Mouse (Mus musculus): ENCODE data around the gene Smarcc1. TPM values are rescaled to one million over a fixed set of nuclear protein-coding genes. Genes with fewer than 3 reads are reported as not detected.

Gene Smarcc1
- polyA plus RNA-seq, 1 experiment = 220 TPM

DNA sequence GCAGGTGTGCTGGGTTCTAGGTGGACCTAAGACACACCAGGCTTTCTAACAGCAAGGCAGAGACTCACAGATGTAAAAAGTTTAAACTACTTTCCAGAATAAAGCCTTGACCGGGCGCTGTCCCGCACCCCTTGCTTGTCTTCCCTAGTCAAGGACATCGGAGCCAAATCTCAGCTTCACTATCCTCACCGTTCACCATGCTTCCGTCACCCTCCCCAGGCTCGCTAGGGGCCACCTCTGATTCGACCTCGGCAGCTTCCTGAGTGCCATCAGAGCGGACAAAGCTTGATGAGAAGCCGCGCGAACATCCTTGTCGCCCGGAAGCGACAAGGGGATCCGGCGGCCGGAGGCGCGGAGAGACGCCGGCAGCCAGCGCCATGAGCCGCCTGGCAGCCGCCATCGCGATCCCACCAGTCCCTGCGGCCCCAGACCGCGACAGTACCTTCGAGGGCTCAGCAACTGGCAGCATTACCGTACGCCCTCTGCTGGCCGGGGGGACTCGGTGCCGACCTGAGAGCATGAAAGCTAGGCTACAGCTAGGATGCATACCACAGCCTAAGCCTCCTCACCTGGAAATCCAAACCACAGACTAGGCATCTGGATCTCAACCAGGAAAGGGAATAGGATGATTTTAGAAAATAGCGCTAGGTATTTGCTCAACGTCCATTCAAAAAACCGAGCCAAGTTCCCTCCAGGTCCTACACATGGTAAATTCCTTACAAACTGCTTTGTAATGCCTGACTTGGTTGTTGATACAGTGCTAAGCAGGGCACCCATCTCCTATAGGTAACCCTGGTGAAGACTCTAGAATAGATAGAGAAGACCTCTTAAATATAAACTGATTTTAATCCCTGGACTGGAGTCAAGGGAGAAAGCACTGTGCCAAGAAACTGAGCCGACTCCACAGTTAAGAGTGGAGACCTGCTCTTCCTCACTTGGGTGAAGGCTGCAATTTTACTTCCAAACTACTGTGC is 16.6 kb upstream of the Smarcc1 start:
- Histone ChIP-seq H3K27ac (ENCODE audit: insufficient read depth, low read length) (no peak overlapping the region), H3K9me3 (replicated peaks; ENCODE audit: control insufficient read depth, insufficient read depth, low read length, poor library complexity, severe bottlenecking) (no peaks in the 10 kb centered on the region), H3K36me3 (ENCODE audit: control insufficient read depth, insufficient read depth, low read length, poor library complexity, severe bottlenecking) (peaks cover 19% of the 10 kb centered on the region), H3K4me3 (ENCODE audit: low read depth, low read length) (peak overlapping the region; percentile 94), H3K4me1 (ENCODE audit: control insufficient read depth, insufficient read depth, low read length) (no peaks in the 10 kb centered on the region), H3K27me3 (ENCODE audit: control insufficient read depth, insufficient read depth, low read length, poor library complexity, severe bottlenecking) (no peaks in the 10 kb centered on the region), H3K9ac (ENCODE audit: low read depth, poor library complexity, severe bottlenecking) (peak overlapping the region; percentile 96)
- peak; percentile 47; the same call in 1 of the 2 replicates for TF ChIP-seq EP300 (IDR thresholded peaks at IDR 0.05; ENCODE audit: insufficient read depth, low read depth, low read length)
- TF ChIP-seq CTCF (IDR thresholded peaks at IDR 0.05; ENCODE audit: low read depth, low read length) = peak; percentile 99
- TF ChIP-seq POLR2A (IDR thresholded peaks at IDR 0.05; ENCODE audit: insufficient read depth, low read length) = peak; percentile 50

DNA sequence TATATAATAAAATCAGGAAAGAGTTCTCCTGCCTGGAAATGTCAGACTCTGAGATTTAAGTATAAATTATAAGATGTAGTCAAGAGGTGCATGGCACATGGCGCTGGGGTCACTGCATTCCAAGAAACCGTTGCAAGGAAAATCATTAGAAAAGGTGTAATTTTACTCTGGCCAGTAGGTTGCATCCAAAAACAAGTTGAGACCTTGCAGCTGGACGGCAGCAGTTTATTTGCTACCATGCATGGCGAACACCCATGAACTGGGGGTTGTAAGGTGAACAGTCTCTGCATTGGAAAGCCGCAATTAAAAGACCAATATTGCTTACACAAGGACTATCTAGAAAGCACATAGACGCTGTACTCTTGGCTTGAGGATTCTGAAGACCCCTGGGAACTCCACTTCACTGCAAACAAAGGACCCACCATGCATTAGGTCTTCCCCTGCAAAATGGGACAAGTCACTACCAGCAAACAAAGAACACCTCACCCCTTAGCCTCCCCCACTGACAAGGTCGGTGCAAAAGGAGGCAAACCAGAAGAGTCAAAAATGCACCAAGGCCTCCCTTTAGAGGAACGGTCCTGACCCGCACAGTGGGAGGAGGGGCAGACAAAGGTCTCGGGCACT is 1.0 kb upstream of the Smarcc1 start:
- H3K36me3 ChIP-seq (ENCODE audit: control insufficient read depth, insufficient read depth, low read length, poor library complexity, severe bottlenecking) = peaks cover 22% of the 10 kb centered on the region
- H3K27me3 ChIP-seq (ENCODE audit: control insufficient read depth, insufficient read depth, low read length, poor library complexity, severe bottlenecking) = no peaks in the 10 kb centered on the region
- H3K27ac ChIP-seq (ENCODE audit: insufficient read depth, low read length) = peak overlapping the region; percentile 62
- no peaks in the 10 kb centered on the region for H3K9me3 ChIP-seq (replicated peaks; ENCODE audit: control insufficient read depth, insufficient read depth, low read length, poor library complexity, severe bottlenecking)
- H3K4me3 ChIP-seq (ENCODE audit: low read depth, low read length) = peak overlapping the region; percentile 97
- TF ChIP-seq EP300 (IDR thresholded peaks at IDR 0.05; ENCODE audit: insufficient read depth, low read depth, low read length) = no peak
- TF ChIP-seq CTCF (IDR thresholded peaks at IDR 0.05; ENCODE audit: low read depth, low read length) = no peak
- TF ChIP-seq POLR2A (IDR thresholded peaks at IDR 0.05; ENCODE audit: insufficient read depth, low read length) = no peak
- H3K4me1 ChIP-seq (ENCODE audit: control insufficient read depth, insufficient read depth, low read length) = no peaks in the 10 kb centered on the region
- peak overlapping the region; percentile 82 for H3K9ac ChIP-seq (ENCODE audit: low read depth, poor library complexity, severe bottlenecking)

DNA sequence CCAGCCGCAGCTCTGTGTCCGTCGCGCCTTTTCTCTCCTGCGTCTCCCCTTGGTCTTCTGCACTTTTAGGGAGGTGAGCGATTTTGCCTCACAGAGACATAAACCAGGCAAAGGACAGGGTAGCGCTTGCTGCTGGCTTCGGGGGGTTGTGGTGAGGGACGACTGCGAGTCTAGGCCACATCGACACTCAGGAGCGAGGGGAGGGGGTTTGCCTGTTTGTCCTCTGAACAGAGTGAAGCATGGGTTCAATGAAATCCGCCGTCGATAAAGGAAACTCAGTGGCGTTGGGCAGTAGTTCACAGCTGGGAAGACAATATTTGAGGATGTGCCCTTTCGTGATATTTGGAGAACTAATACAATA is 251 bp downstream of the Smarcc1 start, which contains the start of gene Dhx30:
Gene Dhx30, minus strand, starts transcription at position 52 of the 361 bp plus-strand sequence.
- no peaks in the 10 kb centered on the region for H3K4me1 ChIP-seq (ENCODE audit: control insufficient read depth, insufficient read depth, low read length)
- TF ChIP-seq POLR2A (IDR thresholded peaks at IDR 0.05; ENCODE audit: insufficient read depth, low read length) = no peak
- no peak for TF ChIP-seq CTCF (IDR thresholded peaks at IDR 0.05; ENCODE audit: low read depth, low read length)
- TF ChIP-seq EP300 (IDR thresholded peaks at IDR 0.05; ENCODE audit: insufficient read depth, low read depth, low read length) = no peak
- H3K4me3 ChIP-seq (ENCODE audit: low read depth, low read length) = peak within 1 kb of the TSS; percentile 97
- no peaks in the 10 kb centered on the region for H3K9me3 ChIP-seq (replicated peaks; ENCODE audit: control insufficient read depth, insufficient read depth, low read length, poor library complexity, severe bottlenecking)
- H3K9ac ChIP-seq (ENCODE audit: low read depth, poor library complexity, severe bottlenecking) = peak within 1 kb of the TSS; percentile 82
- peaks cover 13% of the 10 kb centered on the region for H3K36me3 ChIP-seq (ENCODE audit: control insufficient read depth, insufficient read depth, low read length, poor library complexity, severe bottlenecking)
- no peaks in the 10 kb centered on the region for H3K27me3 ChIP-seq (ENCODE audit: control insufficient read depth, insufficient read depth, low read length, poor library complexity, severe bottlenecking)
- peak within 1 kb of the TSS; percentile 77 for H3K27ac ChIP-seq (ENCODE audit: insufficient read depth, low read length)

DNA sequence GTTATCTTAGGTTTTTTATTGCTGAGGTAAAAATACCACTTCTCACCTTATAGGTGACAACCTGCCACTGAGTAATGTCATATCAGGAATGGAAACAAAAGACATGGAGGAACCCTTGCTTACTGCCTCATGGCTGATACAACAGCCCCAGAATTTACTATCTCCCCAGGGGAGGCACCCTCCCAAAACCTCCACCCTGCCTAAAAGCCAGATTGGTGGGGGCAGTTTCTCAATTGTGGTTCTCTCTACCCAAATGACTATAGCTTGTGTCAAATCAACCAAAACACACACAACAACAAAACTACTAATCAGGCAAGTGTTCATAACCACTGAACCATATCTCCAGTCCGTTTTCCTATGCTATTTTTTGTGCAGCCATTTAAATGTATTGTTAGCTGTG is 741 bp downstream of the Smarcc1 start:
- H3K27me3 ChIP-seq (ENCODE audit: control insufficient read depth, insufficient read depth, low read length, poor library complexity, severe bottlenecking) = no peaks in the 10 kb centered on the region
- no peak for TF ChIP-seq EP300 (IDR thresholded peaks at IDR 0.05; ENCODE audit: insufficient read depth, low read depth, low read length)
- TF ChIP-seq CTCF (IDR thresholded peaks at IDR 0.05; ENCODE audit: low read depth, low read length) = no peak
- TF ChIP-seq POLR2A (IDR thresholded peaks at IDR 0.05; ENCODE audit: insufficient read depth, low read length) = no peak
- no peaks in the 10 kb centered on the region for H3K4me1 ChIP-seq (ENCODE audit: control insufficient read depth, insufficient read depth, low read length)
- no peak overlapping the region for H3K27ac ChIP-seq (ENCODE audit: insufficient read depth, low read length)
- H3K36me3 ChIP-seq (ENCODE audit: control insufficient read depth, insufficient read depth, low read length, poor library complexity, severe bottlenecking) = peaks cover 9% of the 10 kb centered on the region
- peak overlapping the region; percentile 97 for H3K4me3 ChIP-seq (ENCODE audit: low read depth, low read length)
- H3K9me3 ChIP-seq (replicated peaks; ENCODE audit: control insufficient read depth, insufficient read depth, low read length, poor library complexity, severe bottlenecking) = no peaks in the 10 kb centered on the region
- peak overlapping the region; percentile 82 for H3K9ac ChIP-seq (ENCODE audit: low read depth, poor library complexity, severe bottlenecking)

DNA sequence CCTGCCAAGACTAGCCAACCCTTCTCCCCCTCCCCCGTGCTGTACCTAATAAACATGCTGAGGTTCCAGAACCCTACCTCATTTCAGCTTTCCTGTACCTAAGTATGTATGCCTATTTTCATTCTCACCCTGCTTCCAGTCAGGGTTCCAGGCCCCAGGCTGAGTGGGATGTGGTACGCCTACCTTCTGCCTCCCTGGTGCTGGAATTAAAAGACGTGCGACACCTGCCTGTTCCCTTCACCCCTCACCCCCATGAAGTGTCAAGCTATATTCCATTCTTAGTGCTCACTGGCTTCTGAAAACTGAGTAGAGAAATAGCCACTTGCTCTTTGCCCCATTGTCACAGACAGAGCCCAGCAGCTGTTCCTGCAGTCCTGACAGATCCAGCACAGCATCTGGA is 3.9 kb downstream of the Smarcc1 start:
- no peaks in the 10 kb centered on the region for H3K27me3 ChIP-seq (ENCODE audit: control insufficient read depth, insufficient read depth, low read length, poor library complexity, severe bottlenecking)
- no peaks in the 10 kb centered on the region for H3K9me3 ChIP-seq (replicated peaks; ENCODE audit: control insufficient read depth, insufficient read depth, low read length, poor library complexity, severe bottlenecking)
- no peak for TF ChIP-seq CTCF (IDR thresholded peaks at IDR 0.05; ENCODE audit: low read depth, low read length)
- TF ChIP-seq EP300 (IDR thresholded peaks at IDR 0.05; ENCODE audit: insufficient read depth, low read depth, low read length) = no peak
- TF ChIP-seq POLR2A (IDR thresholded peaks at IDR 0.05; ENCODE audit: insufficient read depth, low read length) = no peak
- H3K4me3 ChIP-seq (ENCODE audit: low read depth, low read length) = no peak overlapping the region
- H3K36me3 ChIP-seq (ENCODE audit: control insufficient read depth, insufficient read depth, low read length, poor library complexity, severe bottlenecking) = no peaks in the 10 kb centered on the region
- H3K9ac ChIP-seq (ENCODE audit: low read depth, poor library complexity, severe bottlenecking) = no peak overlapping the region
- H3K4me1 ChIP-seq (ENCODE audit: control insufficient read depth, insufficient read depth, low read length) = no peaks in the 10 kb centered on the region
- H3K27ac ChIP-seq (ENCODE audit: insufficient read depth, low read length) = no peak overlapping the region
